Mouse (Mus musculus) heart, embryonic 11.5 days (tissue): ENCODE results near the gene Fkbp5. TPM values are rescaled to one million over a fixed set of nuclear protein-coding genes. Genes with fewer than 3 reads are reported as not detected.

ENCODE experiments used
- ATAC-seq: fragments of 200-750 bp; cut with Nextera tagmentation; replicated peaks from 2 replicates; pipeline ENCODE4 v1.8.0; 2017; ENCODE audit warnings: moderate library complexity; ENCODE audit not compliant: insufficient number of reproducible peaks, low FRiP score, low TSS enrichment
- H3K27ac ChIP-seq: fragments of 300-500 bp; sonication (generic); 2 replicates; pipeline ENCODE4 v1.5.1; 2014; ENCODE audit warnings: mild to moderate bottlenecking, low read depth, low read length
- H3K27me3 ChIP-seq: fragments of 300-500 bp; sonication (generic); 2 replicates; pipeline ENCODE4 v1.6.1; 2014; ENCODE audit warnings: mild to moderate bottlenecking, low read length, mixed read lengths; ENCODE audit not compliant: control insufficient read depth, insufficient read depth
- H3K36me3 ChIP-seq: fragments of 300-500 bp; sonication (generic); 2 replicates; pipeline ENCODE4 v1.6.1; 2014; ENCODE audit warnings: mild to moderate bottlenecking, low read length, moderate library complexity, mixed read lengths; ENCODE audit not compliant: control insufficient read depth, insufficient read depth
- H3K4me1 ChIP-seq: fragments of 300-500 bp; sonication (generic); 2 replicates; pipeline ENCODE4 v1.6.1; 2014; ENCODE audit warnings: low read length; ENCODE audit not compliant: control insufficient read depth, insufficient read depth
- H3K4me2 ChIP-seq: fragments of 300-500 bp; sonication (generic); 2 replicates; pipeline ENCODE4 v1.6.1; 2014; ENCODE audit warnings: mild to moderate bottlenecking, moderate library complexity
- H3K4me3 ChIP-seq: fragments of 300-500 bp; sonication (generic); 2 replicates; pipeline ENCODE4 v1.5.1; 2014; ENCODE audit warnings: low read depth, low read length
- H3K9ac ChIP-seq: fragments of 300-500 bp; sonication (generic); 2 replicates; pipeline ENCODE4 v1.6.1; 2014; ENCODE audit warnings: mild to moderate bottlenecking, low read depth, low read length, moderate library complexity
- H3K9me3 ChIP-seq: fragments of 300-500 bp; sonication (generic); replicated peaks from 2 replicates; pipeline ENCODE4 v1.6.1; 2016; ENCODE audit warnings: low read length; ENCODE audit not compliant: control insufficient read depth
- WGBS: fragments of 180-500 bp; shearing (Covaris S2); extraction: QIAGEN DNeasy Blood & Tissue Kit; methylation state at CpG from one replicate; pipeline ENCODE4 v1.1.7; 2014; ENCODE audit not compliant: insufficient replicate concordance; 5-methylcytosine and 5-hydroxymethylcytosine counted together
- polyA plus RNA-seq: library from polyadenylated mRNA; unstranded; fragments of >200 nt; fragmentation: Nextera tagmentation; extraction: Ambion mirVana; gene quantifications from 2 replicates; pipeline ENCODE4 v1.2.1, GENCODE M21; 2014

Fkbp5 gene
- polyA plus RNA-seq, 1 experiment from 2014 or later, result 5.8 TPM

DNA sequence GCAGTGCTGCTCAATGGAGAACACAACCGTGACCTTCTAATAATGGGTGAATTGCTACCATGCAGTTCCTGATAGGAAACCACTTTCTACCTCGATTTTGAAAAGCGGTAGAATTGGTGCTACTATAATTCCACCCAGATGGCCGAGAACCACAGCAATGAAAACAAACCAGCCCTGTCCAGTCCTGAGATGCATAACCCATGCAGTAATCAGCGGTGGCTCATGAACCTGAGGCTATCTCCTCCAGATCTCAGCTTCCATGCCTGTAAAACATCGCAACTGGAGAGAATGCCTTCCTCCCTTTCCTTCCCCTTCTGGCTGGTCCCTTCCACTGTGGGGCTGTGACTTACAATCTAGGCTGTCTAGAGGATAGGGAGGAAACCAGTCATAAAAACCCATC lies 46.5 kb downstream of the Fkbp5 start:
- H3K36me3 ChIP-seq, result no peaks in the 10 kb centered on the region
- no peak overlapping the region for H3K4me2 ChIP-seq
- H3K9ac ChIP-seq, result no peak overlapping the region
- WGBS, result 73% methylated on average over 6 of the region's 6 CpGs
- ATAC-seq, result no peak
- no peak overlapping the region for H3K4me3 ChIP-seq
- no peaks in the 10 kb centered on the region for H3K27me3 ChIP-seq
- H3K27ac ChIP-seq, result no peak overlapping the region
- H3K4me1 ChIP-seq, result peaks cover 6% of the 10 kb centered on the region
- no peaks in the 10 kb centered on the region for H3K9me3 ChIP-seq

DNA sequence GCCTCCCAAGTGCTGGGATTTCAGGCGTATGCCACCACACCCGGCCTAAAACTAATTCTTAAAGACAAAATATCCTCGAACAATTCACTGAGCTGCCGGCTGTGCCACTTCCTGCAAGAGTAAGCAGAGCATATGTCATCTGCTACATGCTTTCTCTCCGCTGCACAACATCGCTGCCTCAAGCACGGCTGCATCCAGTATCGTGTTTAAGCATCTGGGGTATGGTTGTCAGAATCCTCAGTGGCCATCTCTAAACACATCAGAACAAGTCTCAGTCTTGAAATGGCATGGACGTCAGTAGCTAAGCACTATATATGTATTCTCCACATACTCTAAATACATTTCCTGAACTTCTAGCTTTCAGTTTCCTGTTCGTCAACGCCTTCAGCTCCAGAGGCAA lies 49.6 kb downstream of the Fkbp5 start:
- Histone ChIP-seq H3K27me3 (no peaks in the 10 kb centered on the region), H3K9ac (0 out of 2 replicates have a peak overlapping the region, but pooled peaks have one; percentile 4), H3K27ac (0 out of 2 replicates have a peak overlapping the region, but pooled peaks have one; percentile 8), H3K36me3 (no peaks in the 10 kb centered on the region), H3K4me3 (no peak overlapping the region), H3K9me3 (no peaks in the 10 kb centered on the region), H3K4me1 (peaks cover 6% of the 10 kb centered on the region), H3K4me2 (peak overlapping the region; percentile 21)
- WGBS, result 70% methylated on average over 11 of the region's 11 CpGs
- ATAC-seq, result no peak

DNA sequence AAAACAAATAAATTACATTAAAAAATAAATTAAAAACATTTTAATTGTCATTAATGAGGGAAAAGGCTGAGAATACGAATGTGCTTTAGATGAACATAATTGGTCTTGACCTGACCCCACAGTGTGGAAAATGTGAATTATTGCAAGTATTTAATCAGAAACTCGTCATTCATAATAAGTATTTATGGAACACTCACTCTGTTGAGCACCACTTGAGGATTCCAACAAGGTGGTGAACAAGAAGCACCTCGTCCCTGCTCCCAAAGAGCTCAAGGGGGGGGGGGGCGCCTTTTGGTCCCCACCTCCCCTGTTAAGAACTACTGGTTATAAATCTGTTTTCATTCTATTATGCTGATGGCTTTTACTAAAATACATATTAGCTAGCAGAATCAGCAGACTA lies 51.4 kb downstream of the Fkbp5 start:
- H3K36me3 ChIP-seq, result no peaks in the 10 kb centered on the region
- WGBS, result 80% methylated on average over 4 of the region's 4 CpGs
- no peak overlapping the region for H3K4me3 ChIP-seq
- H3K4me1 ChIP-seq, result no peaks in the 10 kb centered on the region
- no peaks in the 10 kb centered on the region for H3K9me3 ChIP-seq
- H3K9ac ChIP-seq, result no peak overlapping the region
- H3K4me2 ChIP-seq, result no peak overlapping the region
- H3K27ac ChIP-seq, result no peak overlapping the region
- no peak for ATAC-seq
- H3K27me3 ChIP-seq, result no peaks in the 10 kb centered on the region

DNA sequence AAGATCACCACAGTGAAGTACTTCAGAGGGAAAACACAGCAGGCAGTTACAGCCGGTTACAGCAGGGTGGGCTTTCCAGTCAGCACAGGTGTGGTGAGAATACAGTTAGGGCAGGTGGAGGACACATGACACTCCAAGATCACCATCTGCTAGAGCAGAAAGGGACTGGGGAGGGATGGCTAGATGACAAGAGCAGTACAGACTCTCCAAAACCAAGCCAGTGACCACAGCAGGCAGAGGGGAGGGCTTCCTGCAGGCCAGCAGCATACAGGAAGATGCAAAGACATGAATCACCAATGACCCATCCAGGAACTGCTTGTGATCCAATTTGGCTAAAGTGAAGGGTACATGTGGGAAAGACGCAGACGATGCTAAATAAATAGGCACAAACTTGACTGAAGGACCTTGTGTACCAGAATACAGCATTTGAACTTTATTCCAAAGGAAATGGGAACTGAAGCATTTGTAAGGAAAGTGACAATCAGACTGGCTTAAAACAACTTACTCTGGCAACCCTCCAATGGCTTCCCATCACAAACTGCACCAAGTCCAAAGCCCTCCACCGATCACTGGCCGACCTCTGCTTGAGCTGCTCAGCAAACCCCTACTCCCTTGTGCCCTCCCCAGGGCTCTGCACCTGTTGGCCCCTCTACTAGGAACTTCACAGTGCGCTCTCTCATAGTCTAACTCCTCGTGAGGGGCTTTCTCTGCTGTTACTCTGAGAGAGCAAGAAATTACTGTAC lies 53.5 kb downstream of the Fkbp5 start:
- H3K9ac ChIP-seq, result no peak overlapping the region
- H3K36me3 ChIP-seq, result no peaks in the 10 kb centered on the region
- ATAC-seq, result no peak
- no peak overlapping the region for H3K4me2 ChIP-seq
- no peaks in the 10 kb centered on the region for H3K27me3 ChIP-seq
- H3K9me3 ChIP-seq, result no peaks in the 10 kb centered on the region
- H3K4me3 ChIP-seq, result no peak overlapping the region
- WGBS, result 75% methylated on average over 7 of the region's 7 CpGs
- no peaks in the 10 kb centered on the region for H3K4me1 ChIP-seq
- no peak overlapping the region for H3K27ac ChIP-seq

DNA sequence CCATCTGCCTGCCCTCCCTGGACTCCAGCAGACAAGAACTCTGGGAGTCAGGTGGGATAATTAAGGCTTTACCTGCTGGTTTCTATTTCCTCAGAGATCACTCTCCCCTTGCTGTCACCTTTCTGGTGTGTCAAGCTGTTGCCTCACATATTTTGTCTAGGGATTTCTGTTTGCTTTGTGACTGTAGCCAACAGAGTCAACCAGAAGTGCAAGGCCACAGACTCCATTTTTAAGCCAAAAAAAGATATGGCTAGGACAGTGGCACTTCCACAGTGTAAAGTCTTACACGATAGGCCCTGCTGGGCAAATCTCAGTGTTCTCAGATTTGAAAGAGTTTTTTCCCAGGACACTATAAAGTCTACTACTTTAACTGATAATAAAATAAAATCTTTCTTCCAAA lies 56.9 kb downstream of the Fkbp5 start:
- Histone ChIP-seq H3K9me3 (no peaks in the 10 kb centered on the region), H3K27me3 (no peaks in the 10 kb centered on the region), H3K4me1 (no peaks in the 10 kb centered on the region), H3K9ac (no peak overlapping the region), H3K36me3 (no peaks in the 10 kb centered on the region), H3K4me2 (no peak overlapping the region), H3K27ac (no peak overlapping the region), H3K4me3 (no peak overlapping the region)
- no peak for ATAC-seq
- 84% methylated on average over 1 of the region's 1 CpGs for WGBS

DNA sequence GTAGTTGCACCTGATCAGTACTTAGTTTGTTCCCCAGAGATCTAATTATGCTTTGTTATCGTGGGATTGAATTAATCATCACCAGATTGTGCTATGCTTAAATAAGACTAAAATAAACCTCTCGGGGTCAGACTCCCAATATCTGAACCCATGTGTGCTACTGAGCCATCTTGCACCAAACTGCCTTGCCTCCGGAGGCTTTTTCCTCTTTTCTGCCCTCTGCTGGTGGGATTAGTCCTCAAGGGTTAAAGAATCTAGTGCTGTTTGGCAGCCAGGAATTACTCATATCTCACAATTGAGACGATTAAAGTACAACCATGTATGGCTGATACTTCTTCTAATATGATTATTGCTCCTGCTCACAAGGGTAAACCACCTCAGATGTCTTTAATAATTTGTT lies 62.2 kb downstream of the Fkbp5 start:
- H3K36me3 ChIP-seq, result no peaks in the 10 kb centered on the region
- no peaks in the 10 kb centered on the region for H3K27me3 ChIP-seq
- no peak for ATAC-seq
- no peak overlapping the region for H3K4me3 ChIP-seq
- no peak overlapping the region for H3K9ac ChIP-seq
- no peak overlapping the region for H3K4me2 ChIP-seq
- no peaks in the 10 kb centered on the region for H3K9me3 ChIP-seq
- WGBS, result 63% methylated on average over 4 of the region's 4 CpGs
- no peaks in the 10 kb centered on the region for H3K4me1 ChIP-seq
- H3K27ac ChIP-seq, result no peak overlapping the region

DNA sequence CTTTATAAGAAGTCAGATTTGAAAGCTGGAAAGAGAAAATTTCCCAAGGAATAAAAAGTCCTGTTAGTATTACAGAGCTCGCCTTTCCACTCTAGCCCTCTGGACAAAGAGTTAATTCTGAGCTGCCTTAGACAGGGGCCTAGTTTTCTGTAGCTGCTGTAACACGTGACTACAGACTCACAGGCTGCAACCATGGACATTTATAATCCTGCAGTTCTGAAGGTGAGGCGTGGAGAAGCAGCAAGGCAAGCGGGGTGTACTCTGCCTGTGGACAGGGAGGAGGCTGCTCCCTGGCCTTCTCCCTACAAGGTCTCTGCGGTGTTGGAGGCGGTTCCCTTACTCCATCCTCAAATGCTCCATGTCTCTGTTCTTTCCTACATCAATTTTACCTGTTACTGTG lies 64.4 kb downstream of the Fkbp5 start:
- H3K27me3 ChIP-seq, result no peaks in the 10 kb centered on the region
- no peak overlapping the region for H3K4me2 ChIP-seq
- no peak for ATAC-seq

DNA sequence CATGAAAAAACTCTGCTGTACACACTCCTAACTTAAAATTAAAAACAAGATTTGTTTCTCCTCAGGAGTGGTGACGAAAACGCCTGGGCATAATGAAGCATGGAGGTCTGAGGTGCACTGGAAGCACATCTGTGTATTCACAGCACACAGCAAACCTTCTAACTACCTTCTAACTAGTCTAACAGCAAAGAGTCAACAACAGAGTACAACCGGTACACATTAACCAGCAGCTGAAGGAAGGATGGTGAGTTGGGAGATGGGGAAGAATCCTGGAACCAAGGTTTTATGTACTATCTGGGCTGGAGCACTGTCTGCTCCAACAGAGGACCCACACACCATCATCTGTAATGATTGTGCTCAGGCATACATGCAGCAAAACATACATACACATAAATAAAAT lies 65.4 kb downstream of the Fkbp5 start:
- Histone ChIP-seq H3K4me2 (no peak overlapping the region), H3K27me3 (no peaks in the 10 kb centered on the region), H3K9ac (no peak overlapping the region), H3K4me1 (no peaks in the 10 kb centered on the region), H3K9me3 (no peaks in the 10 kb centered on the region), H3K36me3 (no peaks in the 10 kb centered on the region), H3K4me3 (no peak overlapping the region), H3K27ac (no peak overlapping the region)
- ATAC-seq, result no peak
- 89% methylated on average over 3 of the region's 3 CpGs for WGBS

More for the DNA sequence above, 64.4 kb downstream of the Fkbp5 start:
- Histone ChIP-seq H3K9ac (no peak overlapping the region), H3K4me1 (no peaks in the 10 kb centered on the region), H3K9me3 (no peaks in the 10 kb centered on the region), H3K27ac (no peak overlapping the region), H3K36me3 (no peaks in the 10 kb centered on the region), H3K4me3 (no peak overlapping the region)
- WGBS, result 75% methylated on average over 6 of the region's 6 CpGs

DNA sequence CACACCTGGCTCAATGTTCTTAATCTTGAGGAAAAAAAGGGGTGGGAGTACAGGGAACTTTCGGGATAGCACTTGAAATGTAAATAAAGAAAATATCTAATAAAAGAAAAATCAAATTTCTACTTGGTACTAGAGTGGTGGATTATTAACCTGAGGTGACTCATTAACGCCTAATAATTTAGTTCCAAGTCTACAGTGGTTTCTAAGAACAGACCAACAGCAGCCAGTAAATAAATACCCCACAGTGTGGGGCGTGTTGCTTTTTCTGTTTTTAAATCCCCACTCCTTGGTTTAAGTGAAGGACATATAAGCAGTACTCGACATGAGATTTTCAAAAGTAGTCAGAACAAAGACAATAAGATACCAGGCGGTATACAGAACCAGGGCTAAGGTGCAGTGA lies 65.8 kb downstream of the Fkbp5 start:
- no peak for ATAC-seq
- no peak overlapping the region for H3K27ac ChIP-seq
- H3K36me3 ChIP-seq, result no peaks in the 10 kb centered on the region
- H3K27me3 ChIP-seq, result no peaks in the 10 kb centered on the region
- no peak overlapping the region for H3K4me2 ChIP-seq
- H3K4me3 ChIP-seq, result no peak overlapping the region
- H3K4me1 ChIP-seq, result no peaks in the 10 kb centered on the region
- H3K9me3 ChIP-seq, result no peaks in the 10 kb centered on the region
- 84% methylated on average over 5 of the region's 5 CpGs for WGBS
- H3K9ac ChIP-seq, result no peak overlapping the region
